Mouse (Mus musculus): ENCODE results near the gene Zmat3. TPM values are rescaled to one million over a fixed set of nuclear protein-coding genes. Genes with fewer than 3 reads are reported as not detected.

Zmat3 gene
- total RNA-seq, 1 experiment from 2014 or later = 15.9 TPM

Other genes with a start within 250 kb of the Zmat3 start
- gene Pik3ca, start 31.7 kb upstream of the Zmat3 start, total RNA-seq (2021) = 49.5 and 54.0 TPM in 2 replicates
- 0.26 and 0.90 TPM in 2 replicates for gene Kcnmb3, start 126.2 kb upstream of the Zmat3 start, total RNA-seq (2021)
- gene Zfp639, start 144.2 kb upstream of the Zmat3 start, total RNA-seq (2021) = 37.0 and 38.9 TPM in 2 replicates
- 73.9 and 92.5 TPM in 2 replicates for gene Mfn1, start 163.5 kb upstream of the Zmat3 start, total RNA-seq (2021)

Measured in adrenal gland, postnatal 14 days (tissue).